Mouse (Mus musculus) T-helper 17 cell (primary cell): ENCODE measurements around the gene Osbpl10.
"Not testable (repeated sequence)": the region's sequence is repeated elsewhere in the genome, so short reads cannot be mapped to it uniquely, and the experiment has no call there.

Experiments
- in situ Hi-C, 2 experiments: fragments of 300-600 bp; cut with MboI, MseI; formaldehyde crosslinking; loops; 1 replicate in 1 of 2; 2 replicates in 1 of 2; pipeline ENCODE4 v1.15.1; 2025; ENCODE audit warnings: high pct_unique_total_duplicates in 2 of 2

The Osbpl10 gene

GRCm38 (mm10) chr9:115259866-115260265, 281.5 kb downstream of the Osbpl10 start:
- in situ Hi-C loops, result loop anchor here in 1 of 2 experiments (5.0 kb wide), 1 partner anchor 98 kb away; no protein-coding TSS in a partner anchor

GRCm38 (mm10) chr9:115260464-115260863, 282.1 kb downstream of the Osbpl10 start:
- in situ Hi-C loops, result no loop called here

- in situ Hi-C loops, result no loop called here
Observed at GRCm38 (mm10) chr9:115261456-115261855, 283.1 kb downstream of the Osbpl10 start.

GRCm38 (mm10) chr9:115261896-115262295, 283.5 kb downstream of the Osbpl10 start:
- in situ Hi-C loops, result no loop called here

- in situ Hi-C loops, result no loop called here
Observed at GRCm38 (mm10) chr9:115271556-115271955, 293.2 kb downstream of the Osbpl10 start.

- in situ Hi-C loops, result not testable (repeated sequence)
Observed at GRCm38 (mm10) chr9:115272451-115272850, 294.1 kb downstream of the Osbpl10 start.

GRCm38 (mm10) chr9:115273095-115273649, 294.8 kb downstream of the Osbpl10 start:
- in situ Hi-C loops, result no loop called here

GRCm38 (mm10) chr9:115274806-115275205, 296.4 kb downstream of the Osbpl10 start:
- in situ Hi-C loops, result no loop called here

- in situ Hi-C loops, result no loop called here
Observed at GRCm38 (mm10) chr9:115278641-115279040, 300.3 kb downstream of the Osbpl10 start.
